Mouse (Mus musculus): ENCODE data around the gene Trim58.

- TF ChIP-seq CTCF (IDR thresholded peaks at IDR 0.05; ENCODE audit: low read depth, low read length): no peak
- no peak for TF ChIP-seq POLR2AphosphoS5 (IDR thresholded peaks at IDR 0.05; ENCODE audit: insufficient replicate concordance, low read depth, low read length)
- no peak for TF ChIP-seq GATA1 (IDR thresholded peaks at IDR 0.05; ENCODE audit: borderline replicate concordance, low read length)
- no peak for TF ChIP-seq GATA2 (IDR thresholded peaks at IDR 0.05; ENCODE audit: borderline replicate concordance, low read depth, low read length)
These were observed 42.4 kb upstream of the Trim58 start for GRCm38 (mm10) chr11:58597837-58598236.
